Mouse (Mus musculus): ENCODE measurements around the gene Ccsap. TPM values are rescaled to one million over a fixed set of nuclear protein-coding genes. Genes with fewer than 3 reads are reported as not detected.

The Ccsap gene
- polyA plus RNA-seq, 1 experiment: 2.3 TPM

- H3K4me2 ChIP-seq (ENCODE audit: low read depth): peak overlapping the region; percentile 80
- no peaks in the 10 kb centered on the region for H3K79me2 ChIP-seq (ENCODE audit: control insufficient read depth, insufficient read depth)
- H3ac ChIP-seq (ENCODE audit: control insufficient read depth, insufficient read length): peak overlapping the region; percentile 26
- no peaks in the 10 kb centered on the region for H3K36me3 ChIP-seq (ENCODE audit: control insufficient read depth, insufficient read depth)
- peak overlapping the region; percentile 71 for H3K4me3 ChIP-seq
- peaks cover 6% of the 10 kb centered on the region for H3K27me3 ChIP-seq (ENCODE audit: control insufficient read depth, insufficient read depth, insufficient read length)
- peak; percentile 92 for TF ChIP-seq E2F4 (IDR thresholded peaks at IDR 0.05; ENCODE audit: insufficient read depth)
- no peak for TF ChIP-seq SRF (IDR thresholded peaks at IDR 0.05; ENCODE audit: control insufficient read depth, insufficient read length, low read depth)
- TF ChIP-seq MYOG (IDR thresholded peaks at IDR 0.05; ENCODE audit: control insufficient read depth in 1 of 3, insufficient read depth in 1 of 3, insufficient read length in 2 of 3, low read depth in 2 of 3): peak in 1 of 3 experiments; percentile 29
- TF ChIP-seq TCF3 (IDR thresholded peaks at IDR 0.05; ENCODE audit: insufficient read length, low read depth): no peak
- no peak for TF ChIP-seq MAX (IDR thresholded peaks at IDR 0.05; ENCODE audit: low read depth)
- TF ChIP-seq POLR2A (IDR thresholded peaks at IDR 0.05; ENCODE audit: insufficient read length, low read depth): peak; percentile 65
Measured at GRCm38 (mm10) chr8:123858941-123859647, 915 bp downstream of the Ccsap start.

GRCm38 (mm10) chr8:123858574-123858940 lies 1.5 kb downstream of the Ccsap start:
- Histone ChIP-seq H3K79me2 (ENCODE audit: control insufficient read depth, insufficient read depth) (no peaks in the 10 kb centered on the region), H3K4me3 (peak overlapping the region; percentile 71), H3K4me2 (ENCODE audit: low read depth) (peak overlapping the region; percentile 73), H3ac (ENCODE audit: control insufficient read depth, insufficient read length) (peak overlapping the region; percentile 26), H3K27me3 (ENCODE audit: control insufficient read depth, insufficient read depth, insufficient read length) (peaks cover 6% of the 10 kb centered on the region), H3K36me3 (ENCODE audit: control insufficient read depth, insufficient read depth) (no peaks in the 10 kb centered on the region)
- TF ChIP-seq TCF3 (IDR thresholded peaks at IDR 0.05; ENCODE audit: insufficient read length, low read depth): no peak
- TF ChIP-seq TCF12 (IDR thresholded peaks at IDR 0.05; ENCODE audit: insufficient read depth, poor library complexity, severe bottlenecking): no peak
- TF ChIP-seq POLR2A (IDR thresholded peaks at IDR 0.05; ENCODE audit: insufficient read length, low read depth): no peak
- no peak for TF ChIP-seq MYOD1 (IDR thresholded peaks at IDR 0.05; ENCODE audit: control insufficient read depth in 1 of 3, insufficient read length in 2 of 3, low read depth in 2 of 3)

- Histone ChIP-seq H3K27me3 (ENCODE audit: control insufficient read depth, insufficient read depth, insufficient read length) (no peaks in the 10 kb centered on the region), H3K4me3 (no peak overlapping the region), H3K79me2 (ENCODE audit: control insufficient read depth, insufficient read depth) (no peaks in the 10 kb centered on the region), H3ac (ENCODE audit: control insufficient read depth, insufficient read length) (no peak overlapping the region), H3K36me3 (ENCODE audit: control insufficient read depth, insufficient read depth) (no peaks in the 10 kb centered on the region), H3K4me2 (ENCODE audit: low read depth) (no peak overlapping the region)
- no peak for TF ChIP-seq POLR2A (IDR thresholded peaks at IDR 0.05; ENCODE audit: insufficient read length, low read depth)
- TF ChIP-seq SRF (IDR thresholded peaks at IDR 0.05; ENCODE audit: control insufficient read depth, insufficient read length, low read depth): no peak
- TF ChIP-seq CEBPB (IDR thresholded peaks at IDR 0.05; ENCODE audit: insufficient read depth, poor library complexity, severe bottlenecking): no peak
- no peak for TF ChIP-seq MYOD1 (IDR thresholded peaks at IDR 0.05; ENCODE audit: control insufficient read depth in 1 of 3, insufficient read length in 2 of 3, low read depth in 2 of 3)
- TF ChIP-seq REST (IDR thresholded peaks at IDR 0.05; ENCODE audit: insufficient read depth, insufficient read length): no peak
- no peak for TF ChIP-seq USF1 (IDR thresholded peaks at IDR 0.05; ENCODE audit: low read depth)
- no peak for TF ChIP-seq TCF3 (IDR thresholded peaks at IDR 0.05; ENCODE audit: insufficient read length, low read depth)
- no peak for TF ChIP-seq MYOG (IDR thresholded peaks at IDR 0.05; ENCODE audit: control insufficient read depth in 1 of 3, insufficient read depth in 1 of 3, insufficient read length in 2 of 3, low read depth in 2 of 3)
- no peak for TF ChIP-seq POLR2AphosphoS2 (IDR thresholded peaks at IDR 0.05; ENCODE audit: insufficient read length, low read depth)
- no peak for TF ChIP-seq MAX (IDR thresholded peaks at IDR 0.05; ENCODE audit: low read depth)
- no peak for TF ChIP-seq E2F4 (IDR thresholded peaks at IDR 0.05; ENCODE audit: insufficient read depth)
- TF ChIP-seq TCF12 (IDR thresholded peaks at IDR 0.05; ENCODE audit: insufficient read depth, poor library complexity, severe bottlenecking): no peak
Measured at GRCm38 (mm10) chr8:123857361-123857760, 2.6 kb downstream of the Ccsap start.

GRCm38 (mm10) chr8:123854733-123855475 lies 5.1 kb downstream of the Ccsap start:
- H3K27me3 ChIP-seq (ENCODE audit: control insufficient read depth, insufficient read depth, insufficient read length): no peaks in the 10 kb centered on the region
- H3K79me2 ChIP-seq (ENCODE audit: control insufficient read depth, insufficient read depth): no peaks in the 10 kb centered on the region
- no peak overlapping the region for H3K4me2 ChIP-seq (ENCODE audit: low read depth)
- no peak overlapping the region for H3K4me3 ChIP-seq
- H3ac ChIP-seq (ENCODE audit: control insufficient read depth, insufficient read length): no peak overlapping the region
- H3K36me3 ChIP-seq (ENCODE audit: control insufficient read depth, insufficient read depth): no peaks in the 10 kb centered on the region
- TF ChIP-seq REST (IDR thresholded peaks at IDR 0.05; ENCODE audit: insufficient read depth, insufficient read length) (no peak), MAX (IDR thresholded peaks at IDR 0.05; ENCODE audit: low read depth) (no peak), MYOG (IDR thresholded peaks at IDR 0.05; ENCODE audit: control insufficient read depth in 1 of 3, insufficient read depth in 1 of 3, insufficient read length in 2 of 3, low read depth in 2 of 3) (no peak), E2F4 (IDR thresholded peaks at IDR 0.05; ENCODE audit: insufficient read depth) (no peak), POLR2AphosphoS2 (IDR thresholded peaks at IDR 0.05; ENCODE audit: insufficient read length, low read depth) (no peak), USF1 (IDR thresholded peaks at IDR 0.05; ENCODE audit: low read depth) (no peak), MYOD1 (IDR thresholded peaks at IDR 0.05; ENCODE audit: control insufficient read depth in 1 of 3, insufficient read length in 2 of 3, low read depth in 2 of 3) (no peak), POLR2A (IDR thresholded peaks at IDR 0.05; ENCODE audit: insufficient read length, low read depth) (no peak), CEBPB (IDR thresholded peaks at IDR 0.05; ENCODE audit: insufficient read depth, poor library complexity, severe bottlenecking) (no peak), TCF12 (IDR thresholded peaks at IDR 0.05; ENCODE audit: insufficient read depth, poor library complexity, severe bottlenecking) (no peak), TCF3 (IDR thresholded peaks at IDR 0.05; ENCODE audit: insufficient read length, low read depth) (no peak), SRF (IDR thresholded peaks at IDR 0.05; ENCODE audit: control insufficient read depth, insufficient read length, low read depth) (no peak)

All from myocyte (in vitro differentiated cells).